Mouse (Mus musculus) forebrain, embryonic 12.5 days (tissue): ENCODE measurements around the gene Arhgap27. TPM values are rescaled to one million over a fixed set of nuclear protein-coding genes. Genes with fewer than 3 reads are reported as not detected.

Experiments
- ATAC-seq: fragments of 200-750 bp; cut with Nextera tagmentation; 2 replicates; pipeline ENCODE4 v1.8.0; 2017; ENCODE audit warnings: moderate TSS enrichment; ENCODE audit not compliant: low FRiP score
- H3K27ac ChIP-seq: fragments of 300-500 bp; sonication (generic); 2 replicates; pipeline ENCODE4 v1.5.1; 2016; ENCODE audit warnings: mild to moderate bottlenecking
- H3K27me3 ChIP-seq: fragments of 300-500 bp; sonication (generic); 2 replicates; pipeline ENCODE4 v1.6.1; 2016; ENCODE audit warnings: mild to moderate bottlenecking
- H3K36me3 ChIP-seq: fragments of 300-500 bp; sonication (generic); replicated peaks from 2 replicates; pipeline ENCODE4 v1.6.1; 2016; ENCODE audit warnings: mild to moderate bottlenecking
- H3K4me1 ChIP-seq: fragments of 300-500 bp; sonication (generic); 2 replicates; pipeline ENCODE4 v1.6.1; 2016
- H3K4me2 ChIP-seq: fragments of 300-500 bp; sonication (generic); 2 replicates; pipeline ENCODE4 v1.6.1; 2016; ENCODE audit warnings: mild to moderate bottlenecking, moderate library complexity
- H3K4me3 ChIP-seq: fragments of 300-500 bp; sonication (generic); replicated peaks from 2 replicates; pipeline ENCODE4 v1.5.1; 2016; ENCODE audit warnings: mild to moderate bottlenecking
- H3K9ac ChIP-seq: fragments of 300-500 bp; sonication (generic); 2 replicates; pipeline ENCODE4 v1.6.1; 2016; ENCODE audit warnings: mild to moderate bottlenecking
- H3K9me3 ChIP-seq: fragments of 300-500 bp; sonication (generic); 2 replicates; pipeline ENCODE4 v1.6.1; 2016
- WGBS: fragments of 180-500 bp; shearing (Covaris S2); methylation state at CpG from one replicate; pipeline ENCODE4 v1.1.7; 2016; 5-methylcytosine and 5-hydroxymethylcytosine counted together
- polyA plus RNA-seq: library from polyadenylated mRNA; unstranded; fragments of >200 nt; fragmentation: Nextera tagmentation; extraction: Ambion mirVana; gene quantifications from 2 replicates; pipeline ENCODE4 v1.2.1, GENCODE M21; 2016

The Arhgap27 gene
- polyA plus RNA-seq, 1 experiment from 2014 or later, result 3.2 TPM

GRCm38 (mm10) chr11:103361396-103362053, 2.0 kb downstream of the Arhgap27 start:
- no peak for ATAC-seq
- Histone ChIP-seq H3K36me3 (peaks cover 2% of the 10 kb centered on the region; the same call in 1 of the 2 replicates), H3K27ac (no peak overlapping the region), H3K4me2 (peak overlapping the region; percentile 86; the same call in 1 of the 2 replicates), H3K9ac (no peak overlapping the region), H3K9me3 (no peaks in the 10 kb centered on the region), H3K27me3 (peaks cover 98% of the 10 kb centered on the region), H3K4me1 (peaks cover 40% of the 10 kb centered on the region), H3K4me3 (peak overlapping the region; percentile 4; the same call in 1 of the 2 replicates)
- WGBS, result 3% methylated on average over 25 of the region's 25 CpGs

DNA sequence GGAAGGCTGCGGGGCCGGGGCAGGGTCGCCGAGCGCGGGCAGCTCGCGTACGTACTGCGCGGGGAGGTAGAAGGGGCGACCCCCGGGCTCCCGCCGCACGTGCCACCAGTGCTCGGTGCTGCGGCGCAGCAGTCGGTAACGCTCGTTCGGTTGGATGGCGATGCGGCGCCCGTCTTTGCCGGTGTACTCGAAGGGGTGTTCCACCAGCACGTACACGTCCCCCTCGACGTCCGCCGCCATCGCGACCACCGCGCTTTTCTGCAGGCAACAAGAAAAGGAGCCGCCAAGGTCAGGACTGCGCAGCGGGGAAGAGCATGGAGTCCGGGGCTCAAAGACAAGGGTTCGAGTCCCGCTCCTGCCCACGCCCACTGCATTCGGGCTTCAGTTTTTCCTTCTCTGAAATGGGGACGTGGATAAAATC, 2.8 kb downstream of the Arhgap27 start:
- peak overlapping the region; percentile 50 for H3K4me3 ChIP-seq
- no peaks in the 10 kb centered on the region for H3K9me3 ChIP-seq
- no peak; the same call in 1 of the 2 replicates for ATAC-seq
- peak overlapping the region; percentile 86 for H3K4me2 ChIP-seq
- H3K36me3 ChIP-seq, result no peaks in the 10 kb centered on the region
- no peak overlapping the region for H3K27ac ChIP-seq
- peak overlapping the region; percentile 58 for H3K9ac ChIP-seq
- 4% methylated on average over 41 of the region's 48 CpGs for WGBS
- H3K4me1 ChIP-seq, result peaks cover 47% of the 10 kb centered on the region
- peaks cover 98% of the 10 kb centered on the region for H3K27me3 ChIP-seq

- Histone ChIP-seq H3K27me3 (peaks cover 96% of the 10 kb centered on the region), H3K36me3 (no peaks in the 10 kb centered on the region), H3K27ac (no peak overlapping the region), H3K9ac (peak overlapping the region; percentile 58), H3K9me3 (no peaks in the 10 kb centered on the region), H3K4me2 (peak overlapping the region; percentile 86), H3K4me1 (peaks cover 52% of the 10 kb centered on the region), H3K4me3 (peak overlapping the region; percentile 50)
- WGBS, result 1% methylated on average over 60 of the region's 60 CpGs
- peak; percentile 71 for ATAC-seq
Measured at GRCm38 (mm10) chr11:103359841-103360641, 3.5 kb downstream of the Arhgap27 start.

- Histone ChIP-seq H3K27me3 (peaks cover 92% of the 10 kb centered on the region), H3K4me1 (peaks cover 54% of the 10 kb centered on the region), H3K9ac (no peak overlapping the region), H3K4me3 (0 out of 2 replicates have a peak overlapping the region, but pooled peaks have one; percentile 10), H3K27ac (no peak overlapping the region), H3K36me3 (no peaks in the 10 kb centered on the region), H3K9me3 (no peaks in the 10 kb centered on the region), H3K4me2 (peak overlapping the region; percentile 35)
- ATAC-seq, result peak; percentile 51; the same call in 1 of the 2 replicates
- under 1% methylated on average over 22 of the region's 22 CpGs for WGBS
Measured at GRCm38 (mm10) chr11:103359122-103359521, 4.4 kb downstream of the Arhgap27 start.

GRCm38 (mm10) chr11:103358316-103358715, 5.2 kb downstream of the Arhgap27 start:
- Histone ChIP-seq H3K4me3 (no peak overlapping the region), H3K27me3 (peaks cover 84% of the 10 kb centered on the region), H3K36me3 (no peaks in the 10 kb centered on the region), H3K4me1 (peaks cover 51% of the 10 kb centered on the region), H3K9ac (no peak overlapping the region), H3K27ac (no peak overlapping the region), H3K9me3 (no peaks in the 10 kb centered on the region), H3K4me2 (no peak overlapping the region)
- no peak for ATAC-seq
- 51% methylated on average over 4 of the region's 4 CpGs for WGBS

DNA sequence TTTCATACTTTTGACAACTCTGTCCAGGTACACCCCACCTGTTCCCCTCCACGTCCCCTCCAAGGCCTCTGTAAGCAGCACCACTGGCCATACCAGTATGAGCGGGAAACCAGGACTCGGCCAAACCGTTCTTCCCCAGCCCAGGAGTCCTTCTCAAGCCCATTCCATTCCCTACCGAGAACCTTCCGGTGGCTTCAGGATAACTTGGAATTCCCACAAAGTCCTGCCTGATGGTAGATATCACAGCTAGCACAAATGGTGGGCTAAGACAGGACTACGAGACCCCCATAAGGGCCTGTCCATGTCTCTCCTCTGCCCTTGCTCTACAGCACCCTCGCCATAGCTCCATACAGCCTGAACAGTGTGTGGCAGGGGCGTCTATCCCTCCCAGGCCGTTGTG, 5.8 kb downstream of the Arhgap27 start:
- Histone ChIP-seq H3K27ac (no peak overlapping the region), H3K4me2 (no peak overlapping the region), H3K27me3 (peaks cover 78% of the 10 kb centered on the region), H3K4me1 (peaks cover 45% of the 10 kb centered on the region), H3K9ac (no peak overlapping the region), H3K36me3 (no peaks in the 10 kb centered on the region), H3K4me3 (no peak overlapping the region), H3K9me3 (peaks cover 2% of the 10 kb centered on the region; the same call in 1 of the 2 replicates)
- WGBS, result 89% methylated on average over 10 of the region's 10 CpGs
- no peak for ATAC-seq

GRCm38 (mm10) chr11:103356938-103357670, 6.4 kb downstream of the Arhgap27 start:
- H3K4me3 ChIP-seq, result no peak overlapping the region
- H3K27me3 ChIP-seq, result peaks cover 72% of the 10 kb centered on the region
- peaks cover 41% of the 10 kb centered on the region for H3K4me1 ChIP-seq
- H3K27ac ChIP-seq, result no peak overlapping the region
- 87% methylated on average over 16 of the region's 16 CpGs for WGBS
- H3K9me3 ChIP-seq, result peaks cover 5% of the 10 kb centered on the region; the same call in 1 of the 2 replicates
- H3K36me3 ChIP-seq, result no peaks in the 10 kb centered on the region
- ATAC-seq, result no peak
- no peak overlapping the region for H3K9ac ChIP-seq
- no peak overlapping the region for H3K4me2 ChIP-seq

- no peak overlapping the region for H3K4me3 ChIP-seq
- WGBS, result 29% methylated on average over 11 of the region's 11 CpGs
- no peak for ATAC-seq
Measured at GRCm38 (mm10) chr11:103356032-103356571, 7.4 kb downstream of the Arhgap27 start.

DNA sequence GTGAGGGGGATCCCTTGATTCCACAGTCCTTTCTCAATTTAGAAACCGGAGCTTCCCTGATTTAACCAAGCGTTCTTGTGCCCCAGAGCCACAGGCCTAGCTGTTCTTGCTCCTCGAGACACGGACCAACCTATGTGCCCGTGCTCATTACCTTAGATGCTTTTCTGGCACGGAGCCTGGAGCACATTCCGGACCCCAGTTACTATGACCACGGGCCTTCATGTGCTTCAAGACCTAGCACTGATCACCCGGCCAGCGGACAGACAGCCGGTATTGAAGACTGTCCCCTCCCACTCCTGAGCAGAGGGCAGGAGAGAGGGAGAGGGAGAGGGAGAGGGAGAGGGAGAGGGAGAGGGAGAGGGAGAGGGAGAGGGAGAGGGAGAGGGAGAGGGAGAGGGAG, 8.2 kb downstream of the Arhgap27 start:
- Histone ChIP-seq H3K4me3 (no peak overlapping the region), H3K27me3 (peaks cover 54% of the 10 kb centered on the region), H3K36me3 (no peaks in the 10 kb centered on the region), H3K9ac (no peak overlapping the region), H3K4me1 (peaks cover 28% of the 10 kb centered on the region), H3K27ac (no peak overlapping the region), H3K4me2 (no peak overlapping the region), H3K9me3 (peaks cover 5% of the 10 kb centered on the region; the same call in 1 of the 2 replicates)
- WGBS, result 25% methylated on average over 11 of the region's 11 CpGs
- no peak for ATAC-seq

More at GRCm38 (mm10) chr11:103356032-103356571, 7.4 kb downstream of the Arhgap27 start:
- H3K4me1 ChIP-seq, result peaks cover 33% of the 10 kb centered on the region
- no peaks in the 10 kb centered on the region for H3K36me3 ChIP-seq
- H3K27ac ChIP-seq, result no peak overlapping the region
- H3K27me3 ChIP-seq, result peaks cover 62% of the 10 kb centered on the region
- H3K9ac ChIP-seq, result no peak overlapping the region
- H3K9me3 ChIP-seq, result peaks cover 5% of the 10 kb centered on the region; the same call in 1 of the 2 replicates
- H3K4me2 ChIP-seq, result no peak overlapping the region

- Histone ChIP-seq H3K9me3 (peaks cover 5% of the 10 kb centered on the region; the same call in 1 of the 2 replicates), H3K4me3 (no peak overlapping the region), H3K36me3 (no peaks in the 10 kb centered on the region), H3K27me3 (peaks cover 41% of the 10 kb centered on the region), H3K9ac (no peak overlapping the region), H3K4me2 (no peak overlapping the region), H3K4me1 (peaks cover 18% of the 10 kb centered on the region), H3K27ac (no peak overlapping the region)
- 82% methylated on average over 3 of the region's 3 CpGs for WGBS
- no peak for ATAC-seq
Measured at GRCm38 (mm10) chr11:103354033-103354432, 9.5 kb downstream of the Arhgap27 start.

DNA sequence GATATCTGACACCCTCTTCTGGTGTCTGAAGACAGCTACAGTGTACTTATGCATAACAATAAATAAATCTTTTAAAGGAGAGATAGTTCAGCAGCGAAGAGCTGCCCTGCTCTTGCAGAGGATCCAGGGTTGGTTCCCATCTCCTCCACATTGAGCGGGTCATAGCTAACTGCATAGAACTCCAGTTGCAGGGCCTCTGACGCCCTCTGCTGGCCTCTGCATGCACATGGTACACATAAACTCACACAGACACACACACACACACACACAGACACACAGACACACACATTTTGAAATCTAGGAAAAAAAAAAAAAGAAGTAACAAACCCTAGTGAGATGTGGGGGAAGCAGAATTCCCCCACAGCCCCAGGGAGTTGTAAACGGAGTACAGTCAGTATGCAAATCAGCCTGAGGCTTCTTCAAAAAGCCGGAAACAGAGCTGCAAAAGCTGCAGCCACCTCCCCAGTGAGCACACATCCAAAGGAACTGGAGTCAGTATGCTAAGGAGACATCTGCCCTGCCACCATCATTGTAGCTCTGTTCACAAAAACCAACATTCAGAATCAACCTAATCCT, 11.2 kb downstream of the Arhgap27 start:
- peaks cover 25% of the 10 kb centered on the region for H3K27me3 ChIP-seq
- H3K27ac ChIP-seq, result no peak overlapping the region
- no peak overlapping the region for H3K4me2 ChIP-seq
- H3K9me3 ChIP-seq, result peaks cover 5% of the 10 kb centered on the region; the same call in 1 of the 2 replicates
- WGBS, result 80% methylated on average over 5 of the region's 5 CpGs
- no peak overlapping the region for H3K9ac ChIP-seq
- H3K4me1 ChIP-seq, result peaks cover 13% of the 10 kb centered on the region; the same call in 1 of the 2 replicates
- ATAC-seq, result no peak
- H3K4me3 ChIP-seq, result no peak overlapping the region
- no peaks in the 10 kb centered on the region for H3K36me3 ChIP-seq
